ENCODE assay signal across 8 mouse cellular contexts in genomic region chr5:107987835-107988251, GRCm38 (mm10). TPM values are rescaled to one million over a fixed set of nuclear protein-coding genes. Genes with fewer than 3 reads are reported as not detected.
DNase-seq lines count a peak whose midpoint lies in the region; ATAC-seq and TF ChIP-seq lines count a peak whose summit lies in the region.

No protein-coding gene starts in this region.

- TF ChIP-seq POLR2A in brain, embryonic 14.5 days (IDR thresholded peaks at IDR 0.05; ENCODE audit: borderline replicate concordance, extremely low read depth, insufficient read depth, insufficient read length, poor library complexity, severe bottlenecking) = no peak
- no peak for TF ChIP-seq POLR2A in lung, adult 2 months (IDR thresholded peaks at IDR 0.05; ENCODE audit: borderline replicate concordance, extremely low read depth, low read depth, low read length)

- peak overlapping the region; percentile 95 for H3K4me3 ChIP-seq in heart, postnatal 0 days (ENCODE audit: low read depth, low read length)
- H3K4me3 ChIP-seq in lung, adult 2 months (replicated peaks; ENCODE audit: extremely low read depth, low read depth, low read length) = peak overlapping the region; percentile 65
- peak overlapping the region; percentile 85 for H3K4me3 ChIP-seq in stomach, embryonic 15.5 days (replicated peaks)

- TF ChIP-seq EP300 in heart, postnatal 0 days (IDR thresholded peaks at IDR 0.05; ENCODE audit: low read depth) = no peak

- H3K27ac ChIP-seq in heart, postnatal 0 days (ENCODE audit: low read depth) = peak overlapping the region; percentile 95
- peak overlapping the region; percentile 89 for H3K27ac ChIP-seq in stomach, embryonic 15.5 days

- WGBS in heart, postnatal 0 days = 17% methylated on average over 5 of the region's 5 CpGs
- 3% methylated on average over 5 of the region's 5 CpGs for WGBS in lung, adult 2 months
- WGBS in stomach, embryonic 15.5 days = 11% methylated on average over 5 of the region's 5 CpGs

- H3K4me1 ChIP-seq in heart, postnatal 0 days (ENCODE audit: control insufficient read depth, insufficient read depth) = no peaks in the 10 kb centered on the region
- H3K4me1 ChIP-seq in lung, adult 2 months (ENCODE audit: control insufficient read depth, insufficient read depth, low read length) = no peaks in the 10 kb centered on the region; the same call in 1 of the 2 replicates
- H3K4me1 ChIP-seq in stomach, embryonic 15.5 days = no peaks in the 10 kb centered on the region

- H3K27me3 ChIP-seq in heart, postnatal 0 days (ENCODE audit: control insufficient read depth, insufficient read depth, low read length) = no peaks in the 10 kb centered on the region
- no peaks in the 10 kb centered on the region for H3K27me3 ChIP-seq in stomach, embryonic 15.5 days (replicated peaks)

- H3K9ac ChIP-seq in heart, postnatal 0 days (replicated peaks; ENCODE audit: low read depth, low read length) = peak overlapping the region; percentile 73
- no peak overlapping the region for H3K9ac ChIP-seq in stomach, embryonic 15.5 days

- H3K4me2 ChIP-seq in heart, postnatal 0 days (ENCODE audit: low read depth, low read length) = peak overlapping the region; percentile 91
- H3K4me2 ChIP-seq in stomach, embryonic 15.5 days = peak overlapping the region; percentile 94

- ATAC-seq in heart, postnatal 0 days (ENCODE audit: insufficient read depth, low read depth) = no peak
- ATAC-seq in stomach, embryonic 15.5 days (ENCODE audit: insufficient read depth, low FRiP score, low read depth) = 0 out of 2 replicates have a peak, but pooled peaks have one; percentile 17

- peak; percentile 9 for DNase-seq in right cerebral cortex, adult 18-20 months
- DNase-seq in right cerebral cortex, adult 2 months (ENCODE audit: low spot score in 2 of 2) = no peak
- DNase-seq in brain, embryonic 14.5 days (ENCODE audit: low read depth) = peak; percentile 37
- no peak for DNase-seq in heart, postnatal 0 days (ENCODE audit: low spot score)
- no peak for DNase-seq in lung, adult 2 months
- no peak for DNase-seq in ovary, postnatal 14 days (ENCODE audit: low spot score)
- DNase-seq in right cerebral cortex, postnatal 4 days = no peak

- H3K36me3 ChIP-seq in heart, postnatal 0 days (replicated peaks; ENCODE audit: control insufficient read depth, insufficient read depth, low read length) = no peaks in the 10 kb centered on the region
- H3K36me3 ChIP-seq in stomach, embryonic 15.5 days = no peaks in the 10 kb centered on the region

- no peak for TF ChIP-seq CTCF in brain, embryonic 14.5 days (IDR thresholded peaks at IDR 0.05; ENCODE audit: borderline replicate concordance, extremely low read depth, insufficient read depth, insufficient read length)
- no peak for TF ChIP-seq CTCF in heart, postnatal 0 days (IDR thresholded peaks at IDR 0.05; ENCODE audit: low read depth)
- no peak for TF ChIP-seq CTCF in lung, adult 2 months (IDR thresholded peaks at IDR 0.05; ENCODE audit: insufficient read depth, low read length)

- H3K9me3 ChIP-seq in heart, postnatal 0 days (replicated peaks; ENCODE audit: control insufficient read depth, low read length) = no peaks in the 10 kb centered on the region
- no peaks in the 10 kb centered on the region for H3K9me3 ChIP-seq in stomach, embryonic 15.5 days

RNA-seq across cellular contexts. Expression of gene Fam69a, which starts 1.0 kb away (rescaled TPM):
- polyA plus RNA-seq in brain, embryonic 14.5 days (2012; rRNA removed) = 12.9 and 18.9 TPM in 2 replicates
- 1.9 and 5.7 TPM in 2 replicates for total RNA-seq in heart, postnatal 0 days (2014; rRNA removed; ENCODE audit: low replicate concordance)
- 18.6 and 19.2 TPM in 2 replicates for polyA plus RNA-seq in heart, postnatal 0 days (2015; fragmentation: Nextera tagmentation; extraction: Ambion mirVana)
- polyA plus RNA-seq in lung, adult 2 months (2012; rRNA removed) = 1.6 and 4.4 TPM in 2 replicates
- 24.1 and 28.7 TPM in 2 replicates for polyA plus RNA-seq in stomach, embryonic 15.5 days (2015; fragmentation: Nextera tagmentation; extraction: Ambion mirVana)

Comparison
In these comparisons a context has a peak if more than half of its experiments do, and no peak if none do; other contexts are left out.
1. DNase-seq: peak in right cerebral cortex, adult 18-20 months (single experiment) and brain, embryonic 14.5 days (single experiment); none in right cerebral cortex, adult 2 months (0 of 2), heart, postnatal 0 days (single experiment), lung, adult 2 months (single experiment), ovary, postnatal 14 days (single experiment) and right cerebral cortex, postnatal 4 days (single experiment).
2. Peak in every context shown above with its lines, with median percentiles within 50 percentile points of each other: H3K4me3 ChIP-seq.